Mouse (Mus musculus): ENCODE data around the gene Amotl1.

GRCm38 (mm10) chr9:14595893-14596292 is 49.0 kb downstream of the Amotl1 start:
- TF ChIP-seq CTCF (IDR thresholded peaks at IDR 0.05; ENCODE audit: insufficient read depth, low read depth, low read length) = no peak
- TF ChIP-seq POLR2A (IDR thresholded peaks at IDR 0.05; ENCODE audit: insufficient read depth, low read depth, low read length) = no peak
